Mouse (Mus musculus) c-Kit-positive CD71-positive TER-119-positive erythroid progenitor cells, embryonic 14.5 days (primary cell): Measurements from ENCODE around the gene Tanc1.

Experiments
- DNase-seq: peaks from one replicate; pipeline ENCODE4 v3.0.0-alpha.2; 2013; ENCODE audit warnings: low spot score

Gene Tanc1

GRCm38 (mm10) chr2:59651801-59652200, 40.0 kb downstream of the Tanc1 start:
- DNase-seq, result no peak

GRCm38 (mm10) chr2:59652702-59653101, 40.9 kb downstream of the Tanc1 start:
- DNase-seq, result no peak

- no peak for DNase-seq
Observed at GRCm38 (mm10) chr2:59653306-59654165, 41.7 kb downstream of the Tanc1 start.

- DNase-seq, result no peak
Observed at GRCm38 (mm10) chr2:59655471-59655870, 43.6 kb downstream of the Tanc1 start.

GRCm38 (mm10) chr2:59656680-59657079, 44.8 kb downstream of the Tanc1 start:
- DNase-seq, result no peak

- DNase-seq, result no peak
Observed at GRCm38 (mm10) chr2:59659686-59660085, 47.8 kb downstream of the Tanc1 start.

GRCm38 (mm10) chr2:59660891-59661805, 49.3 kb downstream of the Tanc1 start:
- DNase-seq, result no peak

- no peak for DNase-seq
Observed at GRCm38 (mm10) chr2:59664803-59665567, 53.1 kb downstream of the Tanc1 start.

- DNase-seq, result no peak
Observed at GRCm38 (mm10) chr2:59666533-59666932, 54.7 kb downstream of the Tanc1 start.

GRCm38 (mm10) chr2:59670087-59671060, 58.5 kb downstream of the Tanc1 start:
- DNase-seq, result no peak

- no peak for DNase-seq
Observed at GRCm38 (mm10) chr2:59671671-59672070, 59.8 kb downstream of the Tanc1 start.

- DNase-seq, result no peak
Observed at GRCm38 (mm10) chr2:59672086-59672485, 60.2 kb downstream of the Tanc1 start.

GRCm38 (mm10) chr2:59672686-59673085, 60.8 kb downstream of the Tanc1 start:
- DNase-seq, result no peak

GRCm38 (mm10) chr2:59673351-59673750, 61.5 kb downstream of the Tanc1 start:
- no peak for DNase-seq

GRCm38 (mm10) chr2:59673877-59674276, 62.0 kb downstream of the Tanc1 start:
- DNase-seq, result no peak

- DNase-seq, result no peak
Observed at GRCm38 (mm10) chr2:59675270-59675995, 63.6 kb downstream of the Tanc1 start.

- DNase-seq, result no peak
Observed at GRCm38 (mm10) chr2:59676041-59676440, 64.2 kb downstream of the Tanc1 start.

- DNase-seq, result no peak
Observed at GRCm38 (mm10) chr2:59676442-59676841, 64.6 kb downstream of the Tanc1 start.

GRCm38 (mm10) chr2:59679424-59680020, 67.7 kb downstream of the Tanc1 start:
- DNase-seq, result no peak

GRCm38 (mm10) chr2:59680736-59681135, 68.9 kb downstream of the Tanc1 start:
- no peak for DNase-seq
